Mouse (Mus musculus): ENCODE measurements at regions not wholly inside any gene's neighbourhood (a gene's known extent, or its start where the extent isn't known, plus 50 kb on each side); places are given as distances from the start of the nearest gene placed in this dataset.

- ATAC-seq (replicated peaks; ENCODE audit: low read depth, poor library complexity, severe bottlenecking) = no peak
These were observed 69.3 kb upstream of the Rprm start for GRCm38 (mm10) chr2:54154501-54155183.

- no peak for ATAC-seq (replicated peaks; ENCODE audit: low read depth, poor library complexity, severe bottlenecking)
These were observed 73.6 kb upstream of the Rprm start for GRCm38 (mm10) chr2:54158689-54159630.

- peak; percentile 65 for ATAC-seq (replicated peaks; ENCODE audit: low read depth, poor library complexity, severe bottlenecking)
These were observed 92.2 kb upstream of the Rprm start for GRCm38 (mm10) chr2:54177549-54177948.

GRCm38 (mm10) chr2:54190828-54191227 is 105.5 kb upstream of the Rprm start:
- ATAC-seq (replicated peaks; ENCODE audit: low read depth, poor library complexity, severe bottlenecking) = no peak

- peak; percentile 56 for ATAC-seq (replicated peaks; ENCODE audit: low read depth, poor library complexity, severe bottlenecking)
These were observed 113.0 kb upstream of the Rprm start for GRCm38 (mm10) chr2:54198343-54198742.

- ATAC-seq (replicated peaks; ENCODE audit: low read depth, poor library complexity, severe bottlenecking) = no peak
These were observed 130.2 kb upstream of the Rprm start for GRCm38 (mm10) chr2:54215597-54215996.

GRCm38 (mm10) chr2:54228613-54229012 is 143.3 kb upstream of the Rprm start:
- no peak for ATAC-seq (replicated peaks; ENCODE audit: low read depth, poor library complexity, severe bottlenecking)

- ATAC-seq (replicated peaks; ENCODE audit: low read depth, poor library complexity, severe bottlenecking) = no peak
These were observed 143.7 kb upstream of the Rprm start for GRCm38 (mm10) chr2:54229016-54229415.

- ATAC-seq (replicated peaks; ENCODE audit: low read depth, poor library complexity, severe bottlenecking) = no peak
These were observed 151.4 kb upstream of the Rprm start for GRCm38 (mm10) chr2:54236760-54237159.

GRCm38 (mm10) chr2:54237192-54237591 is 151.8 kb upstream of the Rprm start:
- no peak for ATAC-seq (replicated peaks; ENCODE audit: low read depth, poor library complexity, severe bottlenecking)

- ATAC-seq (replicated peaks; ENCODE audit: low read depth, poor library complexity, severe bottlenecking) = no peak
These were observed 171.2 kb upstream of the Galnt13 start for GRCm38 (mm10) chr2:54264773-54265452.

- ATAC-seq (replicated peaks; ENCODE audit: low read depth, poor library complexity, severe bottlenecking) = no peak
These were observed 170.7 kb upstream of the Galnt13 start for GRCm38 (mm10) chr2:54265453-54265823.

- no peak for ATAC-seq (replicated peaks; ENCODE audit: low read depth, poor library complexity, severe bottlenecking)
These were observed 154.2 kb upstream of the Galnt13 start for GRCm38 (mm10) chr2:54281966-54282365.

- ATAC-seq (replicated peaks; ENCODE audit: low read depth, poor library complexity, severe bottlenecking) = no peak
These were observed 152.2 kb upstream of the Galnt13 start for GRCm38 (mm10) chr2:54283876-54284275.

GRCm38 (mm10) chr2:54305473-54305872 is 130.6 kb upstream of the Galnt13 start:
- no peak for ATAC-seq (replicated peaks; ENCODE audit: low read depth, poor library complexity, severe bottlenecking)

GRCm38 (mm10) chr2:54318559-54318958 is 117.6 kb upstream of the Galnt13 start:
- ATAC-seq (replicated peaks; ENCODE audit: low read depth, poor library complexity, severe bottlenecking) = no peak

- ATAC-seq (replicated peaks; ENCODE audit: low read depth, poor library complexity, severe bottlenecking) = no peak
These were observed 69.2 kb upstream of the Galnt13 start for GRCm38 (mm10) chr2:54366963-54367362.

- no peak for ATAC-seq (replicated peaks; ENCODE audit: low read depth, poor library complexity, severe bottlenecking)
These were observed 56.8 kb upstream of the Galnt13 start for GRCm38 (mm10) chr2:54379279-54379678.
